Mouse (Mus musculus) neural tube, embryonic 11.5 days (tissue): Measurements from ENCODE around the gene Actn1. TPM values are rescaled to one million over a fixed set of nuclear protein-coding genes. Genes with fewer than 3 reads are reported as not detected.

Experiments used
- ATAC-seq: fragments of 200-750 bp; cut with Nextera tagmentation; 2 replicates; pipeline ENCODE4 v1.8.0; 2017; ENCODE audit warnings: moderate number of reproducible peaks, mild to moderate bottlenecking, moderate TSS enrichment, moderate library complexity; ENCODE audit not compliant: insufficient read depth, low FRiP score, low TSS enrichment
- DNase-seq: peaks from one replicate; pipeline ENCODE4 v3.0.0-alpha.2; 2015; ENCODE audit warnings: low spot score
- H3K27ac ChIP-seq: fragments of 300-500 bp; sonication (generic); 2 replicates; pipeline ENCODE4 v1.5.1; 2014; ENCODE audit warnings: low read depth, mild to moderate bottlenecking, low read length
- H3K27me3 ChIP-seq: fragments of 300-500 bp; sonication (generic); 2 replicates; pipeline ENCODE4 v1.6.1; 2014; ENCODE audit warnings: mild to moderate bottlenecking, low read length, mixed read lengths; ENCODE audit not compliant: control insufficient read depth, insufficient read depth
- H3K36me3 ChIP-seq: fragments of 300-500 bp; sonication (generic); 2 replicates; pipeline ENCODE4 v1.6.1; 2014; ENCODE audit warnings: mild to moderate bottlenecking, low read length, moderate library complexity, mixed read lengths; ENCODE audit not compliant: control insufficient read depth, insufficient read depth
- H3K4me1 ChIP-seq: fragments of 300-500 bp; sonication (generic); 2 replicates; pipeline ENCODE4 v1.6.1; 2014; ENCODE audit warnings: low read length, mixed read lengths; ENCODE audit not compliant: control insufficient read depth, insufficient read depth
- H3K4me2 ChIP-seq: fragments of 300-500 bp; sonication (generic); 2 replicates; pipeline ENCODE4 v1.6.1; 2014; ENCODE audit warnings: low read depth, mild to moderate bottlenecking, moderate library complexity
- H3K4me3 ChIP-seq: fragments of 300-500 bp; sonication (generic); 2 replicates; pipeline ENCODE4 v1.5.1; 2014; ENCODE audit warnings: low read depth, low read length
- H3K9ac ChIP-seq: fragments of 300-500 bp; sonication (generic); 2 replicates; pipeline ENCODE4 v1.6.1; 2014; ENCODE audit warnings: mild to moderate bottlenecking, low read length
- H3K9me3 ChIP-seq: fragments of 300-500 bp; sonication (generic); 2 replicates; pipeline ENCODE4 v1.6.1; 2016; ENCODE audit warnings: low read length; ENCODE audit not compliant: control insufficient read depth
- WGBS: fragments of 180-500 bp; shearing (Covaris S2); extraction: QIAGEN DNeasy Blood & Tissue Kit; methylation state at CpG from one replicate; pipeline ENCODE4 v1.1.7; 2014; 5-methylcytosine and 5-hydroxymethylcytosine counted together
- polyA plus RNA-seq: library from polyadenylated mRNA; unstranded; fragments of >200 nt; fragmentation: Nextera tagmentation; extraction: Ambion mirVana; gene quantifications from 2 replicates; pipeline ENCODE4 v1.2.1, GENCODE M21; 2014

Gene Actn1
- polyA plus RNA-seq, 1 experiment from 2014 or later: 20.6 TPM

DNA sequence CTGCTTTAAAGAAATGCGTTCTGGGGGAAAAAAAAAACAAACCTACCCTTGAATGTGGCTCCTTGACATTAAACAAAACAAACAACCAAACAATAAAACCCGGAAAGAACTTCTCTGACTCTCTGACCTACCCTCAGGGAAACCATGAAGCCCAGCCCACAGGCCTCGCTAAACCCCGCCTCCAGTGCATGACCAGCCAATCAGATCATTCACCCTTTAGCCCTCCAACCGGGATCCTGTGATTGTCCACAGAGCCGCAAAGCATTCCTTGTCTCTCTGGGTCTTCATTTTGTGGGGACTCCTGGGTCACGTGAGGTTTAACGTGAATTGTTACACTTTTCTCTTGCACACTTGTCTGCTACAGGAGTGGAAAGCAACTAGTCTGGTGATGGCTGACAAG lies 109.5 kb downstream of the Actn1 start:
- H3K9ac ChIP-seq: no peak overlapping the region
- H3K27me3 ChIP-seq: no peaks in the 10 kb centered on the region
- WGBS: 23% methylated on average over 8 of the region's 8 CpGs
- peak; percentile 51 for DNase-seq
- no peak overlapping the region for H3K4me3 ChIP-seq
- no peak overlapping the region for H3K4me2 ChIP-seq
- no peaks in the 10 kb centered on the region for H3K36me3 ChIP-seq
- no peak for ATAC-seq
- H3K4me1 ChIP-seq: peaks cover 3% of the 10 kb centered on the region; the same call in 1 of the 2 replicates
- no peaks in the 10 kb centered on the region for H3K9me3 ChIP-seq
- no peak overlapping the region for H3K27ac ChIP-seq

- H3K9me3 ChIP-seq: no peaks in the 10 kb centered on the region
- no peaks in the 10 kb centered on the region for H3K27me3 ChIP-seq
- H3K4me3 ChIP-seq: no peak overlapping the region
- peaks cover 3% of the 10 kb centered on the region; the same call in 1 of the 2 replicates for H3K4me1 ChIP-seq
- no peak overlapping the region for H3K9ac ChIP-seq
- WGBS: 84% methylated on average over 11 of the region's 11 CpGs
- DNase-seq (no peak), ATAC-seq (no peak)
- H3K27ac ChIP-seq: no peak overlapping the region
- H3K36me3 ChIP-seq: no peaks in the 10 kb centered on the region
- no peak overlapping the region for H3K4me2 ChIP-seq
Observed at GRCm38 (mm10) chr12:80147563-80148214, 112.5 kb downstream of the Actn1 start.

DNA sequence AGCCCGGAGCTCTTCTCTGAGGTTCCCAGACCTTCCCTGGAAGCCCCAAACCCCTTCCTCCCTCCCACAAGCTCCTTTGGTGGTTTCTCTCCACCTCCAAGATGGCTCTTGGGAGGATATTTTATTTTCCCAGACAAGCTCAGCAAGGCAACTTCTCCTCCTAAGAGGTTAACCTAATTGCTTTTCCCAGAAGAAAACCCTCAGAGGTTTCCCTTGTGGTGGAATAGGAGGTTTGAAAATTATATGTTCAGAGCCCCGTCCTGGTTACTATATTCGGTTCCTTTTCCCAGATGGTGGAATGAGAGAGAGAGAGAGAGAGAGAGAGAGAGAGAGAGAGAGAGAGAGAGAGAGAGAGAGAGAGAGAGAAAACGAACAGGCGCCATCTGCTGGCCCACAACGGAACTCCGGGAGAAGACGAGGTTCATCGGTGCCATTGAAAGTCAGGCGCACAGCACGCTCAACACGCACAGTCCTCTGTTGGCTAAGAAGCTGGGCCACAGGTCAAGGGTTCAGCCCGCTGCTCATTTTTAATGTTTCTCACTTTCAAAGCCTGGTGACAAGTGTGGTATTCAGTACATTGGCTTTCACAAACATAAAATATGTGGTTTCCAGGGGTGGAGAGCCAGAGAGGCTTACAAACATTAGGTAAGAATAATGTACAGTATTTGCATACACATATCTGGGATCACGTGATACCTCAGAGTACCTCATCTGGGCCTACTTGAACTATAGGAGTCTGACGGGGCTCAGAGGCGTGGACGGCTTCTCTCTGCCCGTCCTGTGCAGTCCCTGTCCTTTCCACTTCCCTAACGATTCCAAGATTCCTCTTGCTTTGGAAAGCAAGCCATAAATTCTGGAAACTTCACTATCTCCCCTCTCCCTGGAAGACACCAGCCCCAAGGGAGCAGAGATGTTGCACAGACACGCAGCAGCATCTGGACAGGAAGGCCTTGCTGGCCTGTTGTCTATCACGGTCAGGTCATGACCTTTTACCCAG lies 113.6 kb downstream of the Actn1 start:
- no peak overlapping the region for H3K4me3 ChIP-seq
- no peaks in the 10 kb centered on the region for H3K36me3 ChIP-seq
- H3K4me1 ChIP-seq: peaks cover 3% of the 10 kb centered on the region; the same call in 1 of the 2 replicates
- no peaks in the 10 kb centered on the region for H3K27me3 ChIP-seq
- no peak overlapping the region; the same call in 1 of the 2 replicates for H3K27ac ChIP-seq
- H3K9me3 ChIP-seq: no peaks in the 10 kb centered on the region
- peak; percentile 31; the same call in 1 of the 2 replicates for ATAC-seq
- WGBS: 35% methylated on average over 21 of the region's 21 CpGs
- no peak overlapping the region for H3K9ac ChIP-seq
- peak; percentile 88 for DNase-seq
- no peak overlapping the region for H3K4me2 ChIP-seq

- Histone ChIP-seq H3K27ac (no peak overlapping the region), H3K4me1 (peaks cover 3% of the 10 kb centered on the region; the same call in 1 of the 2 replicates), H3K4me2 (no peak overlapping the region), H3K27me3 (no peaks in the 10 kb centered on the region), H3K4me3 (no peak overlapping the region), H3K9ac (no peak overlapping the region), H3K36me3 (no peaks in the 10 kb centered on the region), H3K9me3 (no peaks in the 10 kb centered on the region)
- DNase-seq (peak; percentile 36), ATAC-seq (no peak)
- WGBS: 44% methylated on average over 8 of the region's 8 CpGs
Observed at GRCm38 (mm10) chr12:80145365-80145764, 114.8 kb downstream of the Actn1 start.

GRCm38 (mm10) chr12:80144846-80145245 lies 115.3 kb downstream of the Actn1 start:
- Histone ChIP-seq H3K4me2 (no peak overlapping the region), H3K36me3 (no peaks in the 10 kb centered on the region), H3K27me3 (no peaks in the 10 kb centered on the region), H3K27ac (no peak overlapping the region), H3K9me3 (no peaks in the 10 kb centered on the region), H3K9ac (no peak overlapping the region), H3K4me3 (no peak overlapping the region), H3K4me1 (peaks cover 3% of the 10 kb centered on the region; the same call in 1 of the 2 replicates)
- WGBS: 75% methylated on average over 3 of the region's 3 CpGs
- DNase-seq: no peak
- ATAC-seq: no peak

GRCm38 (mm10) chr12:80141470-80141869 lies 118.7 kb downstream of the Actn1 start:
- Histone ChIP-seq H3K4me3 (no peak overlapping the region), H3K36me3 (no peaks in the 10 kb centered on the region), H3K9ac (no peak overlapping the region), H3K27ac (no peak overlapping the region), H3K9me3 (no peaks in the 10 kb centered on the region), H3K4me1 (no peaks in the 10 kb centered on the region), H3K4me2 (no peak overlapping the region), H3K27me3 (no peaks in the 10 kb centered on the region)
- DNase-seq (peak; percentile 78), ATAC-seq (no peak)
- 26% methylated on average over 7 of the region's 7 CpGs for WGBS

GRCm38 (mm10) chr12:80141011-80141410 lies 119.2 kb downstream of the Actn1 start:
- H3K4me3 ChIP-seq: no peak overlapping the region
- H3K4me1 ChIP-seq: no peaks in the 10 kb centered on the region
- H3K4me2 ChIP-seq: no peak overlapping the region
- no peak for ATAC-seq
- no peaks in the 10 kb centered on the region for H3K27me3 ChIP-seq
- no peak overlapping the region for H3K9ac ChIP-seq
- H3K9me3 ChIP-seq: no peaks in the 10 kb centered on the region
- no peaks in the 10 kb centered on the region for H3K36me3 ChIP-seq
- DNase-seq: no peak
- no peak overlapping the region for H3K27ac ChIP-seq
- 90% methylated on average over 8 of the region's 8 CpGs for WGBS

- Histone ChIP-seq H3K9ac (no peak overlapping the region), H3K9me3 (no peaks in the 10 kb centered on the region), H3K27ac (no peak overlapping the region), H3K4me2 (no peak overlapping the region), H3K27me3 (no peaks in the 10 kb centered on the region), H3K4me1 (no peaks in the 10 kb centered on the region), H3K4me3 (no peak overlapping the region), H3K36me3 (no peaks in the 10 kb centered on the region)
- no peak for DNase-seq
- ATAC-seq: no peak
- WGBS: 85% methylated on average over 1 of the region's 1 CpGs
Observed at GRCm38 (mm10) chr12:80137744-80138143, 122.4 kb downstream of the Actn1 start.
